Mouse (Mus musculus) kidney, adult 11 months (tissue): ENCODE results near the gene Ddx23.

Experiments used
- DNase-seq: peaks from one replicate; pipeline ENCODE4 v3.0.0; 2022

Ddx23 gene

DNA sequence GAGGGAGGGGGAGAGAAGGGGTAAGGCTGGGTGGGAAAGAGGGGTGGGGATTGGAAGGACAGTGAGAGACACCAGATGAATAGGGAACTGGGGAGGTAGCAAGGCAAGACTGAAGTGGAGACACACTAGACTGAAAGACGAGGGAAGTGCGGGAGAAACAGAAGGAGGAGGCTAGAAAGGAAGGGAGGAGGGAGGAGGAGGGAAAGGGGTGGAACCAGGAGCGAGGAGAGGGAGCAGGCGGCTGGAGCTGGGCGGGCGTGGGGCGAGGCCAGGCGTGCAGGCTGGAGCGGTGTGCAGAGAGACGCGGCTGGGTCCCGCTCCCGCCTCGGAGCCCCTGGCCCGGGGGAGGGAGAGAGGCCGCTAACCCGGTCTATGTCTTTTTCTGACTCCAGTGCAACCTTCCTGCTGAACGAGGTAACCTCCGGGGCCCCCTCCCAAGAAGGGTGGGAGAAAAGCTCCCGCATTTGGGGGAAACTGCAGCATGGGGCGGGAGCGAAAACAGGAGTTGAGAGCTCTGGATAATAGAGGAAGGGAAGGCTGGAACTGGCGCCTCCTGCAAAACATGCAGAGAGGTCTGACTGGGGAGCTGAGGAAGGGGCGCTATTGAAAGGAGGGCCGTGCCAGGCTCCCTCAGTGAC, 30.5 kb downstream of the Ddx23 start:
- peak; percentile 63 for DNase-seq

DNA sequence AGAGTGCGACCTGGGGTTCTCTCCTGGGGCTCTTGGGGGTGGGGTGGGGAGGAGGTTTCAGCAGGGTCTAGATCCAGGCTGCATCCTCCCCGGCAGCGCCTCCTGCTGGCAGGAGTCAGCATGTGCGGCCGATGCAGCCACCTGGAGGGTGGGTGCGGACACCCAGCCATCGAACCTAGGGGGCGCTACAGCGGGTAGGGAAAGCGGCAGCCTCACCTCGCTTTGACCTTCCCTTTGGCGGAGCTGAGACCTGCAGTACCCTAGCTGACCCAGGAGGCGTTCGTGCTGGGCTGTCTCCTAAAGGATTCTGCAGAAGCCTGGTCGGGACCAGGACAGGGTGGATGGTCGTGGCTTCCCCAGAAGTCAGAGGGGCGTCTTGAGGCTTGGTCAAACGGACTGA, 31.2 kb downstream of the Ddx23 start:
- DNase-seq = peak; percentile 65

DNA sequence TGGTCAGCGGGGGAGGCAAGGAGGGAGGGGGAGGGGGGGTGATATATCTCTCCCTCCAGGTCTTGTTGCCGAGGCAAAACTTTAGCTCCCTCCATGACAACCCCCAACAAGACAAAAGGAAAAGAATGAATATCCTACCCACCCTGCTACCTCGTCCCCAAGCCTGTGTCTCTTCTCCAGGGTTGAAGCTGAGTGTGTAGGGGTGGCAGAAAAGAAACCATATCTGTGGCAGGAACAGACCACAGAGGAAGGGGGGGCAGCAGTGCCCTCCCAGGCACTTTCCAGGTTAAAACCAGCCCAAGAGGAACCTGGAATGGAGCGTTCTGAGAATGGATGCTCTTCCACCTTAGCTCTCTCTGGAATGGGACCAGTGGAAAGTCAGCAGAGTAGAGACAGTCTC, 32.2 kb downstream of the Ddx23 start, which contains the start of gene Cacnb3:
Cacnb3 (plus strand) TSS at position 301 of the 400 bp plus-strand sequence.
- DNase-seq = no peak

GRCm38 (mm10) chr15:98629464-98629863, 33.2 kb downstream of the Ddx23 start:
- no peak for DNase-seq

DNA sequence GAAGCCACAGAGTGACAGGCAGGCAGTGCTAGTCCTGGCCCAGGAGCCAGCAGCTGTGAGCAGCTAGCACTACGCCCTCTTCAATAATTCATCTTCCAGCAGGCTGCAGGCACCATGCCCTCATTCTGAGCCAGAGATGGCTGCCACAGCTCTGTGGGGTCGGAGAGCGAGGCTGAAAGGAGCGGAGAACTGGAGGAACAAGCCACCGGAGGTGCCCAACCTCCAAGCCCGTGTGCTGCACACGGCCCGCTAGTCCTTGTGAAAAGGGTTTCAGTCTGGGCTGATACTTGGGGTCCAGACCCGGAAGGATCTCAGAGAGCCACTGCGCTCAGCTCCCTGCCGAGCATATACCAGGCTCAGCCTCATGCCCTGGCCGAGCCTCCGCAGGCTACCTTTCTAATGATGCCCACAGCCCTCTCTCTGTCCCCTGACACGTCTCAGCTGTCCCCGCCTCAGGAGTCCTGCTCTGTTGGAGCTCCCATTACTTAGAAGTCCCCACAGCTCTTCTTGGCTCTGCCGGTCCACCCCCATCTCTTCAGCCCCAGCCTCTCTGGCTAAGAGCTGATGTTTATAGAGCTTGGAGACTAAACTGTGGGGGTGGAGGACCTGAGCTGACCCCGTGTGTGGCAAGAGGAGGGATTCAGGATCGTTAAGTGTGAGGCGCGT, 34.0 kb downstream of the Ddx23 start:
- no peak for DNase-seq

GRCm38 (mm10) chr15:98626487-98627212, 36.0 kb downstream of the Ddx23 start:
- peak; percentile 38 for DNase-seq

DNA sequence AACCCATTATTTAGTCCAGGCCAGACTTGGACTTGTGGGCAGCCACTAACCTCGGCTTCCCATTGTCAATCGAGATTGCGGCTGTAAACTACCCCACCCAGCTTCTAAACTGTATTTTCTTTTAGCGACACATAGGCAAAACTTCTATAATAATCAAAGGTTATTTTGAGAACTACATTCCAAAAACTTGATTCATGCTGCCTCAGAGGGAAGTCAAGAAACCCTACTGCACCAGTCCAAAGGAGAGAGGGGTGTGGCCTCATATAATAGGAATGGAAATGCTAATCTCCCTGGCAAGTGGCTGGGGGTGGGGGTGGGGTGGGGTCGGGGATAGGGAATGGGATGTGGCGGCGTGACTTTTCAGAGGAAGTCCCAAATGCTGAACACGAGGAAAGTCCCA, 36.6 kb downstream of the Ddx23 start:
- DNase-seq = no peak

- no peak for DNase-seq
These were observed 39.3 kb downstream of the Ddx23 start for GRCm38 (mm10) chr15:98623361-98623821.

DNA sequence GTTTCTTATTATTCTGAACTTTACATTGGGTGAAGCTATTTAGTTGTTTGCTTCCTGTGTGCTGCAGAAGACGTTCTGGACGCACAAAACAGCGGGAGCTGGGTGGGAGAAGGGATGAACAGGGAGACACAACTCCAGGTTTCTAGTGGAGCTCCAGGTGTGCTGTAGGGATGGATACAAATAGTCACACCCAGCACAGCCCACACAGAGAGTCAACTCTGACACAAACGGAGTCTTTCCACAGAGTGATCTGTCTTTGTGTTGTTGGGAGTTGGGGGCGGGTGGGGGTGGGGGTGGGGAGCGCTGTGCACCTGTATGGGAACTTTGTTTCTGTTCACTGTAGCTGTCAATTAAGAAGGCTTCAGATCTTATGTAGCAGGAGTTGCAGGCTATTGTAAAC, 40.0 kb downstream of the Ddx23 start:
- DNase-seq = no peak

DNA sequence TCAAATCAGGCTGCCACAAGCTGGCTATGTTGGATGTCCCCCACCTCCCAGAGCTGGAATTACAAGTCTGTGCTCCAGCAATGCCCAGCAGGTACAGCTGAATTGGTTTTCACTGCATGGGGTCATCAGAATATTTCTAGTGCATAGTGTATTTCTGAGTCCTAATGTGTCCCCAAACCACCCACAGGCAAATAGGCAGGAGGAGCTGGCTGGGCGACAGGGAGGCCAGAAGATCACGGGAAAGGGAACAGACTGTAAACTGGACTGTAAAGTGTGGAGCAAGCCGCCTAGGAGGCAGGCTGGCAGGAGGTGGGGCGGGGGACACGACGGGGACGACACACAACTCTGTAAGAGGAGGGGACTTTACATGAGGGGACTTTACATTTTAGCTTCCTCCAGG, 40.5 kb downstream of the Ddx23 start:
- DNase-seq = peak; percentile 63

GRCm38 (mm10) chr15:98617176-98617537, 45.5 kb downstream of the Ddx23 start:
- DNase-seq = peak; percentile 60

GRCm38 (mm10) chr15:98616362-98617175, 46.1 kb downstream of the Ddx23 start:
- peak; percentile 68 for DNase-seq

- no peak for DNase-seq
These were observed 46.9 kb downstream of the Ddx23 start for GRCm38 (mm10) chr15:98615751-98616150.

DNA sequence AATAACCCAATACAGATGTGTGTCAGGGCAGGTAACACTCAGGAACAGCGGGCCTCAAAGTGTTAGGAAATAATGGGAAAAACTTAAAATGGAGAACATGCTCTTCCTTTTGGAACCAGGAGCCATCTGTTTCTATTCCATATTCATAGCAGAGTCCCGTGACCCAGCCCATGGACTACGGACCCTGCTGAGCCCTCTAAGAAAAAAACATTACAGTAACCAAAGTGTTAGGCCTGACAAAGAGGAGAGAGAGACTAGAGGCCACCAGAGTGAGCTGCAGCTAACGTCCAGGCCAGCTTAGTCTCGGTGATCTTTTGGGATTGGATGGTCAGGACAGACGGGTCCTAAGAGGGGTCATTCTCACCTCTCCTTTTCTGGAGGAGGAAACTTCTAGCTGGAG, 47.7 kb downstream of the Ddx23 start:
- peak; percentile 61 for DNase-seq

- peak; percentile 59 for DNase-seq
These were observed 48.1 kb downstream of the Ddx23 start for GRCm38 (mm10) chr15:98614551-98614950.

GRCm38 (mm10) chr15:98612229-98612628, 50.5 kb downstream of the Ddx23 start:
- no peak for DNase-seq

- DNase-seq = no peak
These were observed 52.5 kb downstream of the Ddx23 start for GRCm38 (mm10) chr15:98610131-98610633.

DNA sequence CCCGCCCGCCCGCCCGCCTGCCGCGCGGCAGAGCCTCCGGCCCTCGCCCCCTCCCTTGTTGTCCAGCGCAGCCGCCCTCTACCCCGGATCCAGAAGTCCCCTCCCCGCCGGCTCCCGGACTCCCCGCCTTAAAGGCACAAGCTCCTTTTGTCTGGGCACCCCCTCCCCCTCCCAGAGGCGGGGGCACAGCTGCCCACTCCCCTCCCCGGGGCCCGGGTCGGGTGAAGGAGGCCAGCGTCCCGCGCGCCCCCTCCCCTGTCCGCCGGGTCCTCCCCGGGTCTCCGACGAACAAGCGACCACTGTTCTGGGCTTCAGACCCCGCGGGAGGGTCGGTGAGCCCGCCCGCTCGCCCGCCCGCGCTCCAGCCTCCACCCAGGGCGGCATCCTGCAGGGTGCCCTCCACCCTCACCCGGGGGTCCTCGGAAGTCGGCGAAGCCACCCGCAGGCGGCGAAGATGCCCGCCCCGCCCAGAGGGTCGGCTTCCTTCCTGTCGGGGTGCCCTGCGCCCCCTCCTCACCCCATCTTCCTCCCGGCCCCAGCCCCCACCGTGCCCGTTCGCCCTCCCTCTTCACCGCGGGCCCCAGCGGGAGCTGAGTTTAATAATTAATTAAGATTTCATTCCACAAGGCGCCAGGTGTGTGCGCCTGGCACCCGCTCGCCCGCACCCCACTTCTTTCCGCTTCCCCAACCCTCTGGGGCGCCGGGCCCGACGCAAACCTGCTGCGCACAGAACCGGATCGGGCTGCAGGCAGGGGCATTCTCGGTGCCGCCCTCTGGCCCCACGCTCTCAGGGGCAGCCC, 53.2 kb downstream of the Ddx23 start, which contains the start of gene Adcy6:
Adcy6 (minus strand) TSS at position 746 of the 800 bp plus-strand sequence.
- peak; percentile 92 for DNase-seq

- DNase-seq = peak; percentile 43
These were observed 53.9 kb downstream of the Ddx23 start for GRCm38 (mm10) chr15:98608784-98609250.

- peak; percentile 42 for DNase-seq
These were observed 54.5 kb downstream of the Ddx23 start for GRCm38 (mm10) chr15:98608058-98608783.

DNA sequence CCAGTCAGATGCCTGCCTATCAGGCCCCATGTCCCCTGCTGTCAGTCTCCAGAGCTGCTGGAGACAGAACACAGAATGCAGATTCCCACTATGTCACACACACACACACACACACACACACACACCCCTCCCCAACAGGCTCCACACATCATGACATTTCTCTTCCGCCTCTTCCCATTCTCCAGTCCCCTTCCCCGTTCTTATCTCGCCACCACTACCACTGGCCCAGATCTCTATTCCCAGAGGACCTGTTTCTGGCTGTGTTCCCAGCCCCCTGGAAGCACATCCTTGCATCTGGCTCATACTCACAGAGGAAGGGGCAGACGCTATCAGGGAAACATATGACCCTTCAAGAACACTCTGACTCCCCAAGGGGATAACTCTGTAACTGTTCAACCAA, 55.1 kb downstream of the Ddx23 start:
- peak; percentile 70 for DNase-seq
